Mouse (Mus musculus) spleen, adult 2 months (tissue): Measurements from ENCODE around the gene Wars. TPM values are rescaled to one million over a fixed set of nuclear protein-coding genes. Genes with fewer than 3 reads are reported as not detected.
A peak's percentile ranks its signal among the peaks of the same experiment; 100 is the strongest.

Source experiments
- DNase-seq, 2 experiments: peaks; one replicate each; pipeline versions ENCODE4 v3.0.0 to v3.0.0-alpha.2; 2012 to 2021; ENCODE audit warnings: low spot score in 2 of 2, low read depth in 1 of 2
- H3K27ac ChIP-seq: fragments of 200-500 bp; 2 replicates; pipeline ENCODE4 v1.5.1; 2012; ENCODE audit warnings: low read length, inconsistent platforms; ENCODE audit not compliant: insufficient read depth
- H3K27me3 ChIP-seq: fragments of 200-500 bp; 2 replicates; pipeline ENCODE4 v1.6.1; 2012; ENCODE audit warnings: mild to moderate bottlenecking, moderate library complexity, low read length, inconsistent platforms; ENCODE audit not compliant: control insufficient read depth, insufficient read depth
- H3K36me3 ChIP-seq: fragments of 200-500 bp; 2 replicates; pipeline ENCODE4 v1.6.1; 2012; ENCODE audit warnings: mild to moderate bottlenecking, low read length, inconsistent platforms; ENCODE audit not compliant: control insufficient read depth, insufficient read depth
- H3K4me1 ChIP-seq: fragments of 200-500 bp; 2 replicates; pipeline ENCODE4 v1.6.1; 2011; ENCODE audit warnings: inconsistent platforms; ENCODE audit not compliant: control insufficient read depth, insufficient read depth, insufficient read length
- H3K4me3 ChIP-seq: fragments of 200-500 bp; 2 replicates; pipeline ENCODE4 v1.5.1; 2011; ENCODE audit warnings: mild to moderate bottlenecking, inconsistent platforms; ENCODE audit not compliant: insufficient read depth, insufficient read length; ENCODE audit errors: extremely low read depth
- CTCF ChIP-seq: fragments of 200-500 bp; IDR thresholded peaks from 2 replicates; pipeline ENCODE4 v1.5.1; 2011; ENCODE audit warnings: mild to moderate bottlenecking, inconsistent platforms; ENCODE audit not compliant: insufficient read depth, insufficient read length, insufficient replicate concordance; ENCODE audit errors: extremely low read depth
- POLR2A ChIP-seq: fragments of 200-500 bp; IDR thresholded peaks from 2 replicates; pipeline ENCODE4 v1.6.1; 2011; ENCODE audit warnings: low read depth, low read length, inconsistent platforms
- WGBS: fragments of 180-500 bp; shearing (Covaris S2); methylation state at CpG from one replicate; pipeline ENCODE4 v1.1.7; 2018; 5-methylcytosine and 5-hydroxymethylcytosine counted together
- polyA plus RNA-seq: library from polyadenylated mRNA; depleted of rRNA; stranded (reverse); fragments of >200 nt; gene quantifications from 2 replicates; pipeline ENCODE4 v1.2.3, GENCODE M21; 2012

Wars gene
- polyA plus RNA-seq, 1 experiment = 45.5 TPM

DNA sequence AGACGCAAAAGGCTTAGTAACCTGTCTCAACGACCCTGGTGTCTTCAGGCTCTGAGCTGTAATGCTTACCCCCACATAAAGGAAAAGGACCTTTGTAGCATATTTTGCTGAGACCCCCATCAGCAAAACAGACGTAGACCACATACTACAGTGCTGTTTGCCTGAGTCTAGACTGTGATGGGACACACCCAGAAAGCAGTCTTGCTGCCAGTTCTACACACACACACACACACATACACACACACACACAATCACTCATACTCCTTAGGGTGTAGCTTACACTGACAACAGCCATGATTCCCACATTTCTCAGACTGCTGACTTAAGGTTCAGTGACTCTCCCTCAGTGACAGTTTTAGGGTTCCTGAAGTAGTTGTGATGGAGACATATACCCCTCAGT is 12.8 kb downstream of the Wars start:
- no peak for DNase-seq
- H3K27me3 ChIP-seq = no peaks in the 10 kb centered on the region
- TF ChIP-seq CTCF (no peak), POLR2A (no peak)
- H3K27ac ChIP-seq = no peak overlapping the region
- no peaks in the 10 kb centered on the region for H3K4me1 ChIP-seq
- H3K36me3 ChIP-seq = peaks cover 42% of the 10 kb centered on the region
- 96% methylated on average over 3 of the region's 3 CpGs for WGBS
- H3K4me3 ChIP-seq = no peak overlapping the region

DNA sequence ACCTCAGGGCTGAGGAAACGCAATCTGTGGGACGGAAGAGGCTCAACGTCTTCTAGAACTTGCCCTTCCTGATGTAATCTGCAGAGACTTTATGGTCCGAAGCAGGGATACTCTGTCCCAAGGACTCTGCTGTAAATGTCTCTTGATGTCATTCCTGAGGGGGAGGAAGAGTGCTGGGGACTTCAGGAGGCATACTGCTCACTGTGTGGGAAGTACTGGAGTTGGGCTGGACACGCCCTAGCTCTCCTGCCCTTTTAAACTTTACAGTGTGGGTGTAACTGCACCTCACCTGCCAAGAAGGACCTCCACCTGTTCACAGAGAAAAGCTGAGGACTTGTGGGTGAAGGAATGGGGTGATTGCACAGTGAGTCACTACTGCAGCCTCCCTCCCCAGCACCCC is 13.4 kb downstream of the Wars start:
- 96% methylated on average over 5 of the region's 5 CpGs for WGBS
- peaks cover 38% of the 10 kb centered on the region for H3K36me3 ChIP-seq
- H3K27me3 ChIP-seq = no peaks in the 10 kb centered on the region
- TF ChIP-seq CTCF (no peak), POLR2A (no peak)
- no peaks in the 10 kb centered on the region for H3K4me1 ChIP-seq
- DNase-seq = no peak
- no peak overlapping the region for H3K4me3 ChIP-seq
- no peak overlapping the region for H3K27ac ChIP-seq

DNA sequence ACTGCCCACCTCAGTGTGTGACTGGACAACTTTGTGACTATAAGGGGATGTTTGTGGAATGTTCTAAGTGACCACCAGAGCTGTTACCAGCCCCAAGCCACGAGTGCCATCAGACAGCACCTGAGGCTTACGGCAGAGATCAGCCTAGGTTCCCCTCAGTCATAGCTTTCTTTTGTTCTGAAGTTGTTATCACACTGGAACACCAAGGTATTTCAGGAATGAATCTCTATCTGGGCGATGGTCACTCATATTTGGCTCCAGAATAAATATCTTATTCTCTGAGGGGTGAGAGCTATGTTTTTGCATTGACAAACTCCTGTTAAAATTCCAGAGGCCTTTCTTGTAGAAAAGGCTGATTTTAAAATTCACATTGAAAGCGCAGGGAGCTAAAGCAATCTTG is 14.8 kb downstream of the Wars start:
- Histone ChIP-seq H3K27me3 (no peaks in the 10 kb centered on the region), H3K36me3 (peaks cover 36% of the 10 kb centered on the region), H3K27ac (no peak overlapping the region), H3K4me1 (no peaks in the 10 kb centered on the region), H3K4me3 (no peak overlapping the region)
- DNase-seq = no peak
- no peak for TF ChIP-seq POLR2A
- 95% methylated on average over 4 of the region's 4 CpGs for WGBS

DNA sequence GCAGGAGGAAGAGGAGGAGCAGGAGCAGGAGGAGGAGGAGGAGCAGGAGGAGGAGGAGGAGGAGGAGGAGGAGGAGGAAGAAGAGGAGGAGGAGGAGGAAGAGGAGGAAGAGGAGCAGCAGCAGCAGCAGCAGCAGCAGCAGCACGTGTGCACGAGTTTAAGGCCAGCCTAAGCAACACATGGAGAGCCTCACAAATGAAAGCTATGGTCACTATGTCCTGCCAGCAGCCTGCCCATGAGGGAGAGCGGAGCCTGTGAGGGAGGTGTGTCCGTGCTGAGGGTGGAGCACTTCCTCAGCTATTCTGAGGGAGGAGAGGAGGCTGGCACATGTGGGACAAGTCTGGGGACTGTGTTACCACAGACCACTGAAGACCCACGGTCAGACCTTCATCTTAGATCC is 20.9 kb downstream of the Wars start:
- Histone ChIP-seq H3K27ac (no peak overlapping the region), H3K36me3 (peaks cover 30% of the 10 kb centered on the region), H3K4me1 (no peaks in the 10 kb centered on the region), H3K27me3 (no peaks in the 10 kb centered on the region), H3K4me3 (no peak overlapping the region)
- TF ChIP-seq CTCF (no peak), POLR2A (no peak)
- WGBS = 91% methylated on average over 5 of the region's 5 CpGs
- no peak for DNase-seq

DNA sequence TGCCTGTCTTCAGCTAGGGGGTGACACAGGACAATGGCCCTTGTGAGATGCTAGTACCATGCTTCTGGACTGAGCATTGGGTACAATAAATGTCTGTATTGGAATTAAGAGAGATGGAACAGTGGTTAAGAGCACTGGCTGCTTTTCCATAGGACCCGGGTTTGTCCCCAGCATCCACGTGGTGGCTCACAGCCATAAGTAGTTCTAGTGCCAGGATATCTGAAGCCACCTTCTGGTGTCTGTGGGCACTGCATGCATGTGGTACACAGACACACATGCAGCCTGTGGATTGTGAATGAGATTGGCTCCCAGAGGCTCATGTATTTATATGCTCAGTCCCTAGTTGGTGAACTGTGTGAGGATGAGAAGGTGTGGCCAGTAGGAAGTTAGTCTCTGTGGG is 24.4 kb downstream of the Wars start:
- H3K27me3 ChIP-seq = no peaks in the 10 kb centered on the region
- TF ChIP-seq CTCF (no peak), POLR2A (no peak)
- WGBS = 81% methylated on average over 2 of the region's 2 CpGs

DNA sequence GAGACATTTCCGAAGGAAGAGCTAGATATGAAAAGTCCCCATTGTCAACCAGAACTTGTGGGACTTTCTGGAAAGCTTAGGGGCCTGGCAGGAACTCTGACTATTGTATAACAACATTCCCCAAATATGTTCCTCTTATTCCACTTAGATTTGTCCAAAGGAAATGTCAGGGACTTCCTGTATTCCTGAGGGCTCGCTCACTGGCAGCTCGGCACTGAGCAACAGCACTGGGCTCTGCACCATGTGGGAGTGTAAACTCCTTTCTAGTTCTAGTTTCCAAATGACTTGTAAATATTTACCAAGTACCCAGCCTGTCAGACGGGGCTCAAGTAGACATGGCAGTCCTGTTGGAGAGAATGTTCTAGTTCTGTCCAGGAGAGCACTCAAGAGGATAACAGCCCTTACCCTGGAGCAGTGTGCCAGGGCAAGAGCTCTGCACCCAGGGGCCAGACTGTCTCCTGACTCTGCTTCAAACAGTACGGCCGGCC is 28.9 kb downstream of the Wars start:
- Histone ChIP-seq H3K27ac (peak overlapping the region; percentile 75), H3K36me3 (peaks cover 39% of the 10 kb centered on the region)
- no peak for DNase-seq

More for the DNA sequence above, 24.4 kb downstream of the Wars start:
- Histone ChIP-seq H3K4me1 (no peaks in the 10 kb centered on the region), H3K36me3 (peaks cover 38% of the 10 kb centered on the region), H3K27ac (no peak overlapping the region), H3K4me3 (no peak overlapping the region)
- no peak for DNase-seq

DNA sequence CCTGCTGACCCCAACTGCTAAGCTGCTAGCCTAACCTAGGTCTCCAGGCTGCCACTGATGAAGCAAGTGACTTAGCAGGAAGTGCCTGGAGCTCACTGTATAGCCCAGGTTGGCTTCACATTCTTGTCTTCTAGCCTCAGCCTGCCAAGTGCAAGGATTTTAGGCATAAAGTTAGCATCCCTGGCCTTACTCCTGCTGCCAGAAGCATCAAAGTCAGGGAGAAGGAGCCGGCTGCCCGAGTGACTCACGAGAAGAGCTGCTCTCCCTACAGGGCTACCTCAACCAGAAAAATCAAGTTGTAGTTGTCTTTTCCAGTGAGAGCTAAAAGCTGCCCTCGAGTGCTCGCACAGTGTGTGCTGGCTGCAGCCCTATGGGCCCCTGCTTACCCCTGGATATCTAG is 35.5 kb downstream of the Wars start:
- WGBS = 77% methylated on average over 5 of the region's 5 CpGs
- peak overlapping the region; percentile 6; the same call in 1 of the 2 replicates for H3K27ac ChIP-seq
- no peak for DNase-seq

More for the DNA sequence above, 28.9 kb downstream of the Wars start:
- TF ChIP-seq POLR2A (no peak), CTCF (no peak)
- no peaks in the 10 kb centered on the region for H3K4me1 ChIP-seq
- H3K4me3 ChIP-seq = no peak overlapping the region
- no peaks in the 10 kb centered on the region for H3K27me3 ChIP-seq
- WGBS = 89% methylated on average over 6 of the region's 6 CpGs

More for the DNA sequence above, 35.5 kb downstream of the Wars start:
- Histone ChIP-seq H3K4me3 (no peak overlapping the region), H3K36me3 (peaks cover 13% of the 10 kb centered on the region), H3K27me3 (no peaks in the 10 kb centered on the region), H3K4me1 (no peaks in the 10 kb centered on the region)
- TF ChIP-seq POLR2A (no peak), CTCF (no peak)
